Mouse (Mus musculus) brain, embryonic 14.5 days (tissue): ENCODE data around the gene Tox3.

Experiments
- CTCF ChIP-seq: fragments of 200-500 bp; IDR thresholded peaks from 2 replicates; pipeline ENCODE4 v1.5.1; 2012; ENCODE audit warnings: inconsistent platforms, mild to moderate bottlenecking, moderate library complexity, borderline replicate concordance; ENCODE audit not compliant: insufficient read depth, insufficient read length; ENCODE audit errors: extremely low read depth
- POLR2A ChIP-seq: fragments of 200-500 bp; IDR thresholded peaks from 2 replicates; pipeline ENCODE4 v1.6.1; 2012; ENCODE audit warnings: mild to moderate bottlenecking, inconsistent platforms, borderline replicate concordance; ENCODE audit not compliant: poor library complexity, insufficient read depth, insufficient read length, severe bottlenecking; ENCODE audit errors: extremely low read depth

GRCm38 (mm10) chr8:90290811-90291210 is 57.3 kb downstream of the Tox3 start:
- no peak for TF ChIP-seq CTCF
- no peak for TF ChIP-seq POLR2A
